In genomic region chr8:127063551-127064360, GRCm38 (mm10) we compare ENCODE assay signal across 8 mouse cellular contexts. TPM values are rescaled to one million over a fixed set of nuclear protein-coding genes. Genes with fewer than 3 reads are reported as not detected.
A peak's percentile ranks its signal among the peaks of the same experiment; 100 is the strongest.
DNase-seq lines count a peak whose midpoint lies in the region; ATAC-seq lines count a peak whose summit lies in the region.

Pard3 (plus strand) TSS chr8:127063893.

- no peaks in the 10 kb centered on the region for H3K36me3 ChIP-seq in embryonic facial prominence, embryonic 11.5 days (replicated peaks; ENCODE audit: control insufficient read depth, insufficient read depth, low read depth, low read length)
- H3K36me3 ChIP-seq in limb, embryonic 12.5 days, result no peaks in the 10 kb centered on the region
- no peaks in the 10 kb centered on the region for H3K36me3 ChIP-seq in midbrain, embryonic 15.5 days (replicated peaks)

- peak within 1 kb of the TSS; percentile 75 for H3K4me3 ChIP-seq in embryonic facial prominence, embryonic 11.5 days (ENCODE audit: low read depth, low read length)
- H3K4me3 ChIP-seq in limb, embryonic 12.5 days (replicated peaks), result peak within 1 kb of the TSS; percentile 94
- H3K4me3 ChIP-seq in midbrain, embryonic 15.5 days, result peak within 1 kb of the TSS; percentile 96

- H3K9ac ChIP-seq in embryonic facial prominence, embryonic 11.5 days (replicated peaks; ENCODE audit: low read length), result peak within 1 kb of the TSS; percentile 93
- peak within 1 kb of the TSS; percentile 98 for H3K9ac ChIP-seq in limb, embryonic 12.5 days (replicated peaks)
- H3K9ac ChIP-seq in midbrain, embryonic 15.5 days, result peak within 1 kb of the TSS; percentile 87

- WGBS in embryonic facial prominence, embryonic 11.5 days, result under 1% methylated on average over 68 of the region's 98 CpGs
- under 1% methylated on average over 97 of the region's 98 CpGs for WGBS in limb, embryonic 12.5 days
- under 1% methylated on average over 97 of the region's 98 CpGs for WGBS in midbrain, embryonic 15.5 days

- peak; percentile 92 for ATAC-seq in embryonic facial prominence, embryonic 11.5 days (replicated peaks; ENCODE audit: insufficient number of reproducible peaks, low FRiP score, low TSS enrichment, low read depth)
- peak; percentile 90 for ATAC-seq in limb, embryonic 12.5 days (ENCODE audit: insufficient number of reproducible peaks, insufficient read depth, low FRiP score, low TSS enrichment, low read depth)
- peak; percentile 94 for ATAC-seq in midbrain, embryonic 15.5 days (replicated peaks)

- DNase-seq in layer of hippocampus, adult 11-12 months (ENCODE audit: low spot score), result peak; percentile 61
- no peak for DNase-seq in layer of hippocampus, adult 9-10 months (ENCODE audit: low spot score)
- peak; percentile 87 for DNase-seq in embryonic facial prominence, embryonic 11.5 days (ENCODE audit: low spot score)
- DNase-seq in heart, adult 18-20 months, result peak; percentile 83
- DNase-seq in kidney, adult 8-10 months, result peak; percentile 69 to 73
- peak; percentile 40 for DNase-seq in telencephalon, adult 2 months (ENCODE audit: low read depth, low spot score)

- H3K9me3 ChIP-seq in embryonic facial prominence, embryonic 11.5 days (replicated peaks; ENCODE audit: control insufficient read depth, low read length), result no peaks in the 10 kb centered on the region
- H3K9me3 ChIP-seq in limb, embryonic 12.5 days, result no peaks in the 10 kb centered on the region
- no peaks in the 10 kb centered on the region for H3K9me3 ChIP-seq in midbrain, embryonic 15.5 days

- peak within 1 kb of the TSS; percentile 95 for H3K27ac ChIP-seq in embryonic facial prominence, embryonic 11.5 days (replicated peaks; ENCODE audit: low read depth, low read length)
- peak within 1 kb of the TSS; percentile 99 for H3K27ac ChIP-seq in limb, embryonic 12.5 days
- peak within 1 kb of the TSS; percentile 94 for H3K27ac ChIP-seq in midbrain, embryonic 15.5 days

- H3K4me1 ChIP-seq in embryonic facial prominence, embryonic 11.5 days (ENCODE audit: control insufficient read depth, insufficient read depth, low read length), result no peaks in the 10 kb centered on the region
- peaks cover 38% of the 10 kb centered on the region for H3K4me1 ChIP-seq in limb, embryonic 12.5 days (replicated peaks)
- H3K4me1 ChIP-seq in midbrain, embryonic 15.5 days, result peaks cover 26% of the 10 kb centered on the region

- H3K27me3 ChIP-seq in embryonic facial prominence, embryonic 11.5 days (ENCODE audit: control insufficient read depth, insufficient read depth, low read length), result no peaks in the 10 kb centered on the region
- no peaks in the 10 kb centered on the region for H3K27me3 ChIP-seq in limb, embryonic 12.5 days
- H3K27me3 ChIP-seq in midbrain, embryonic 15.5 days (replicated peaks), result no peaks in the 10 kb centered on the region

- H3K4me2 ChIP-seq in embryonic facial prominence, embryonic 11.5 days (ENCODE audit: low read depth, low read length), result peak within 1 kb of the TSS; percentile 59
- H3K4me2 ChIP-seq in limb, embryonic 12.5 days, result peak within 1 kb of the TSS; percentile 64
- peak within 1 kb of the TSS; percentile 79 for H3K4me2 ChIP-seq in midbrain, embryonic 15.5 days

RNA-seq across cellular contexts. Expression of gene Pard3, which starts in this region (rescaled TPM):
- 34.5 and 39.4 TPM in 2 replicates for polyA plus RNA-seq in embryonic facial prominence, embryonic 11.5 days (2014; fragmentation: Nextera tagmentation; extraction: Ambion mirVana)
- total RNA-seq in heart, adult 18-20 months (2021), result 10 to 100 TPM; 29.3 to 31.8 TPM
- 50.6 and 53.3 TPM in 2 replicates for polyA plus RNA-seq in limb, embryonic 12.5 days (2016; fragmentation: Nextera tagmentation; extraction: Ambion mirVana)
- polyA plus RNA-seq in midbrain, embryonic 15.5 days (2015; fragmentation: Nextera tagmentation; extraction: Ambion mirVana), result 20.1 and 21.6 TPM in 2 replicates
